Mouse (Mus musculus) kidney, adult 9 months (tissue): ENCODE results near the gene Zbtb42.
A peak's percentile ranks its signal among the peaks of the same experiment; 100 is the strongest.

Experiments
- DNase-seq: peaks from one replicate; pipeline ENCODE4 v3.0.0; 2022

Gene Zbtb42

DNA sequence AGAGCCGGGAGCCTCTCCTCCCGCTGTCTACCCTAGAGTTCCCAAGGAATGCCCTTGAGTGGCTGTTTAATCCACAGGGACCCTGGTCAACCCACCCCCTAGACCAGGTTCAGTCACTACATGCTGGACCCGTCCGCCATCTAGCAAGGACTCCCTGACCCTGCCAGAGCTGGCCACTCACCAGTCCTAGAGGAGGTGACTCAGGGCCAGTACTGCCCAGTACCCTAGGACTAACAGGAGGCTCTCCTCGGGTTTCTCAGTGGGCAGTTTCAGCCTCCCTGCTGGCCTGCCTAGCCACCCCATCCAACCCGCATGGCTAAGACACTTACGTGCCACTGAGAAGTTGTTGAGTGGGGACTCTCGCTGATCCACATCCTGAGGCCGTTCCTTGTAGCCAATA lies 16.8 kb upstream of the Zbtb42 start:
- no peak for DNase-seq

DNA sequence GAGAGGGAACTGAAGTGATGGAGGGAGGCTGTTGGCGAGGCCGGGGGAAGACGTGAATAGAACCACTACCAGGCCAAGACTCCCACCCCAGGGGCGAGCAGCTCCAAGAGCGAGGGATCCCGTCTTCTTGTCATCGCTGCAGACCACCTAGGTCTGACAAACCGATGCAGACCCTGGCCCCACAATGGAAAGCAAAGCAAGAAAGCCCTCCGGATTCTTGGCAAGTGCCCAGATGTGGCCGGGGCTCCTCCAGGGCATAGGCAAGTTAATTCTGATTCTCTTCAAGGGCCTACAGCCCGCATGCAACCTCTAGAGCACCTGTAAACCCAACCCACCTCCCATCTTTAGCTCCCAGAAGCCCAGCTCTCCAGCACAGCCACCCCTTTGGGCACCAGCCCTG lies 15.3 kb upstream of the Zbtb42 start:
- no peak for DNase-seq

DNA sequence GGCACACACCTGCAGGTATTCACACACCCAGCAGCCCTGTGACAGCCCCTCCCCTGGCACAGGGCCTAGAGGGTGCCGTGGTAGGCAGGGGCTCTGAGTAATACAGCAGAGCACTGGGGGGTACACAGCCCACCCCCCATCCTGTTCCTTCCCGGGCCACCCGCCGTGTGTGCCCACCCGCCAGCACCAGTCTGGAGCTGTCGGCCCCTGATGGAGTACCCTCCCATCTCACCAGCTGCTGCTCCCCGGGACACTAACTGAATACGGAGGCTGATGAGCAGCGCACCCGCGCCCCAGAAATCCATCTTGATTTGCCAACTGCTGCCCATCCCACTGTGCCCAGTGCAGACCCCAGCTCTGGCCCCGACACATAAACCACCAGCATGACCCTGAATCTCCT lies 14.9 kb upstream of the Zbtb42 start:
- DNase-seq = no peak

DNA sequence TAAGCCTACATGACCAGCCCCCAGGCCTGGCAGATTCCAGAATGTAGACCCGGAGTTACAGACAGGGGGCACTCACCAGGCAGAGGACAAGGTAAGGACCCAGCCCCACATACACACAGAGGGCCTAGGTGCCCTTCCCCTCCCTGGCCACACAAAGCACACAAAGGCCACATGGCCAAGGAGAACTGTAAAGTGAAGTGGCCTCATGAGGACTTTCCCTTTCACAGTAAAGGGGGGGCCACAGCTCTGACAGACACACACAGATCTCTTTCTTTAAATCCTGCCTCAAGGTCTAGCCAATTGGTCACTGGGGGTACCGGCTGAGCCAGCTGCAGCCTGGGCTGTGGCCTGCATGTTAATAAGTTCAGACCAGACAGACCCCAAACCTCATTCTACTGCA lies 14.5 kb upstream of the Zbtb42 start:
- DNase-seq = no peak

DNA sequence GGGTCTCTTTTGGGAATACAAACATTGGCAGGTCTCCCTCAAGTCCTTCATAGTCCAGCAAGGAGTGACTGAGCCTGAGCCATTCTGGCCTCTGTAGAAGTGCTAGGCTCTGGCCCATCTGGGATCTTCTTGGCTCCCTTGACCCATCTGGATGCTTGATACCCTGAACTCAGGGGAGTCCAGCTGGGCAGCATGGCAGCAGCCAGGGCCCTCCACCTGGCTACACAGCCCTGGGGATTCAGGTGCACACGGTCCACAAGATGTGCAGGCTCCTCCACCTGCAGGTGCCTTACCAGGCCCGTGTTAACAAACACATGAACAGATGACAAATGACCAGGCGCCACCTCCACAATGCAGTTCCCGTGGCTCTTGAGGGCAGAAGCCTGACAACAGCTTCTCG lies 14.0 kb upstream of the Zbtb42 start:
- DNase-seq = no peak

DNA sequence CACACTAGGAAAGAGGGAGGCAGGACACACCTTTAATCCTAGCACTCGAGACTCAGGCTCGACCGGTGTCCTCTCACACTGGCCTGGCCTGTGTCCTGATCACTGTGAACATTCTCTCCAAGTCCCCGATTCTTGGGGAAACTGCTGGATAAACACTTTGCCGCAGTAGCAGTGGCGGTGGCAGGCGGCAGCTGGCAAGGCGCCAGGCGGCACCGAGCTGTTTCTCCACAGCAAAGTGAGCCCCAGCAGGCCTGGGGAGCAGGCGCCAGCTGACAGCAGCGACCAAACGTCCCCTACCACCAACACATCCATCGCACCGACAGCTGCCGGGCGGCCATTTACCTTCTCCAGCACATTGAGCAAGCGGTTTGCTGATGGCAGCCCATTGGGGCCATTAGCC lies 13.2 kb upstream of the Zbtb42 start:
- no peak for DNase-seq

DNA sequence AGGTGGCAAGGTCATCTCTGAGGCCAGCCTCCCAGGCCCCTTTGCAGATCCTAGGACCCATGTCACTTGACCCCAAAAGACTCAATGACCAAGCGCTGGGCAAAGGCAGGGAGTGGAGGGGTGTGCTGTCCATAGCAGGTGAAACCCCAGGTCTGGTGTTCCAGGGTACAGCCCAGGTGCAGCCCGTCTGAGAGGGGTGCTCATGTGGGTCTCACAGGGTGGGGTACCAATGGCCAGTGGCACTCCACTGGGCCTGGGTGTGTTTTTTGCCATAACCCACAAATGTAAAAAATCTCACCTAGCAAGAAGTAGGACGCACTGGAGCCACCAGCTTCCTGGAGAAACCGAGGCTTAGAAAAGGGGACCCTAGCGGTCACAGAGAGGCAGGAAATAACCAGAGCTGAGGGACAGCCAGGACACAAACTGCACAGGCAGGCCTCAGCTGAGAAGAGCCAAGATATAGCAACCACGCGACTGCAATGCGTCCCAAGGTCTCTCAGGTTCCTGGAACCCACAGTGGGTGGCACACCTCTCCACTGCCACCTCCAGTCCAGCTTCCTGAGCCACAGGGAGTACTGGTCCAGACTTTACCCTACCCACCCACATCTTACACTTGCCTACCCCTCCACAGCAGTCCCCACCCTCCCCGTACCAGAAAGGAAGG lies 12.6 kb upstream of the Zbtb42 start:
- no peak for DNase-seq

DNA sequence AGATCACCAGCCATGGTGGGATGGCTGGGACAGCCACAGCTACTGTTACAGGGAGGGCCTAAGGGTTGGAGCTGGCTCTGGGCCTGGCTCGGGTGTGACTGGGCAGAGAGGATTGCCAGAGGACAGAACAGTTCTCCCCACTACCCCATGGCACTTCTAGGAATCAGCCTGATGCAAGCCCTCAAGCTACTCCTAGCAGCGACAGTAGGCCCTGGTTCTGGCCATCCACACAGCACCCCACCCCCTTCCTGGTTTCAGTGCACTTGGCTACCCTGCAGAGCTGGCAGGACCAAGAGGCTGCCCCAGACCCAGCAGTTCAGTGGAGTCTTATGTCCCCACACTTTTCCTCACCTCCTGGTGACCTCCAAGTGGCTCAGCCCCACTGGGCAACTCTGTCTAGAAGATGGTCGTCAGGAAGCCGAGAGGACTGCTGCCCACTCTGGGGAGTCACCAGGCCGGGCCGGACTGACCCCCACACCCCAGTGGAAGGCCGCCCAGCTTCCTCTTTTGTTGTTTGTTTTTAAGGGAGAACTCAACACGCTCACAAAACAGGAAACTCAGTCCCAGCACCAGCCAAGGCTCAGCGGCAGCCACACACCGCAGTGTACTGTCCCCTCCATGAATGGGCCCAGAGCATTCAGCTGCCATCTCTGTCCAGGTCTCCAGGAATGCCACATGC lies 10.9 kb upstream of the Zbtb42 start:
- DNase-seq = no peak

DNA sequence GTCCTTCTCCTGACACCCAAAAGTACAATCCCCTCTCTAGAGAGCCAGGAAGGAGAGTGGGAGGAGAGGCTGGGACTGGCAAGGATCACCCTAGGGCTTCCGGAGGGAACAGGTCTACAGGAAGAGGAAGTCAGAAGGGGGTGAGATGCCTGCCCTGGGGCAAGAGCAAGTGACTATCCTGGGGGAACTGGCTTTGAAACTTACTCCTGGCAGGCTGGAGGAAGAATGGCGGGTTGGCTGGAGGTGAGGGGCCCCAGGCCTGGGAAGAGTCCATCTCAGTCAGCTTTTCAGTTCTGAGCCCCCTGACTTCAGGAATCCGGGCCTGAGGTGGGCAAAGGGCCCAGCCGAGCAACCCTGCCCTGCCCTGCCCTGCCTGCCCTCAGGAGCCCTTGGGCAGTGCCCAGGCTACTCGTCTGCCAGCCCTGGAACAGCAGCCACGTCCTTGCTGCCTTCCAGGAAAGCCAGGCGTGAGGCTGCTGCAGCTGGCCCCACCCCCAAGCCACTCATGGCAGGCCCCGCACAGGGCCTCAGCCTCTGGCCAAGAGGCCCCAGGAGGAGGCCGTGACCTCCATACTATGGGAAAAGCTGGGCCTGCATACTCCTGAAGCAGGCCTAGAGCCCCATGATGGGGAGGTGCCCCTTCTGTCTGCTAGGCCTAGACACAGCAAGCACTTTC lies 7.8 kb upstream of the Zbtb42 start:
- no peak for DNase-seq

DNA sequence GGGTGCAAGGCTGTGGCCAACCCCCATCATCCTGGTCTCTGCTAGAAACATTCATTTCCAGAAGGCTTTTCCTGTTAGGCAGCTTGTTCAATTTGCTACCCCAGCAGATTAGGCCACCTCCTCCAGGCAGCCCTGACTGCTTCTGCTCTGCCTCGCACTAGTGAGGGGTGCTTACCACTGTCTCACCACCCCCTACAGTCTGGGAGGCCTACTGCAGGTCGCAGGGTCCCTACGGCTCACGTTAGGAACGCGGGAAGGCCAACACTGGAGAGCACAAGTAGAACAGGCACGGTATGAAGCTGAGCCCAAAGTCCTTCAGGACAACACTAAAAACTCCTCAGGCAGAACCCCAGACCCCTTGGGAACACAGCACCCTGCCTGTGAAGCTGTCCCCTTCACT lies 6.7 kb upstream of the Zbtb42 start:
- DNase-seq = no peak

DNA sequence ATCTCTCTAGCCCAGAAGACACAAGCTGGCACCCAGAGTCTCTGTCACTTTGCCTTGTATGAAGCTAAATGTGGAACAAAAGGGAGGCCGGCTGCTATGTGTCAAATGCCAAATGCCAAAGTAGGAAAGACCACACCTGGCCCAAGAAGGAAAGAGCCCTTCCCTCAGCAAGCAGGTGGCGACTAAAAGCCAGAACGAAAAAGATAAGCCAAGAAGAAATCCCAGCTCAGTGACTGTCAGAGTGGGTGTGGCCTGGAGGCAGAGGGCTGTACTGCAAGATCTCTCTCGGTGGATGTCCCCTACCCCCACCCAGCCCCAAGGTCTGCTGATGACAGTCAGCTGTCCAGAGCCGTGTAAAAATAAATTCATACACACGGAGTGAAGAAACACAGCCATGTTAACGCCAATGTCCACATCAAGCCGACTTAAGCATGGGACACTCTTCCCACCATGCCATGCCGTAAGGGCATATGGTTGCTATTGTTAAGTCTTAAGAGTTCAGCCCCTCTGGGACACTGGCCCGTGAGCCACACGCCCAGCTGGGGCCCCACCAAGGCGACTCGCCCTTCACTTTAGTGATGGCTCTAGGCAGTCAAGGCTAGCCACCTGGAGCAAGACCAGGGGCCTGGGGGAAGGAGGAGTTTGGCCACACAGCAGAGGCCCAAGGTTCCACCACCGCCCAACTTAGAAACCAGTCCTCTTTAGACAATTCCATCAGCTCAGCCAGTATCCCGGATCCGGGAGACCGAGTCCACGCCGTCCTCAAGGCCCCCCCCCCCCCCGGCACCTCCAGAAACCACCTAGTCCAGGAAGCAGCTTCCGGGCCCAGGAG lies 5.7 kb upstream of the Zbtb42 start:
- DNase-seq = no peak

DNA sequence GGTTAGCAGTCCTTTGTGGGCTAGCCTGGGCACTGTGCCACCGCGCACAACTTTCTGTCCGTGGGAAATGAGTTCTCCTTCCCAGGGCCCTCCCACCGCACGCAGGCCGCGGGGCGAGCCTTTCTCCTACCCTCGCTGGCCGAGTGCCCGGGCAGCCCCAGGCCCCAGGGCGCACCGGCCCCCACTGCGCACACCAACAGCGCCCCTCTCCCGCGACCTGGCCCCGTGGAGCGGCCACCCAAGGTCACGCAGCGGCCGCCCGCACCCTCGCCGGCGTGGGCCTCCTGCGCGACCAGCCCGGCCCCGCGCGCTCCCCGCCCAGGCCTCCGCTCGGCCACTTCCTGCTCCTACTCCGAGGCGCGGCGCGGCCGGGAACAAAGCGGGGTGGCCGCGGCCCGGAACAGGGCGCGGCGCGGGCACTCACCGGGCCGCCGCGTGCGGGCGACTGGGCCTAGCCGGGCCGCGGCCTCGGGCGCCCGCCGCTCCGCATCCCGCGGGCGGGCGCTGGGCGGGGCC lies 5.0 kb upstream of the Zbtb42 start:
- peak; percentile 37 for DNase-seq

DNA sequence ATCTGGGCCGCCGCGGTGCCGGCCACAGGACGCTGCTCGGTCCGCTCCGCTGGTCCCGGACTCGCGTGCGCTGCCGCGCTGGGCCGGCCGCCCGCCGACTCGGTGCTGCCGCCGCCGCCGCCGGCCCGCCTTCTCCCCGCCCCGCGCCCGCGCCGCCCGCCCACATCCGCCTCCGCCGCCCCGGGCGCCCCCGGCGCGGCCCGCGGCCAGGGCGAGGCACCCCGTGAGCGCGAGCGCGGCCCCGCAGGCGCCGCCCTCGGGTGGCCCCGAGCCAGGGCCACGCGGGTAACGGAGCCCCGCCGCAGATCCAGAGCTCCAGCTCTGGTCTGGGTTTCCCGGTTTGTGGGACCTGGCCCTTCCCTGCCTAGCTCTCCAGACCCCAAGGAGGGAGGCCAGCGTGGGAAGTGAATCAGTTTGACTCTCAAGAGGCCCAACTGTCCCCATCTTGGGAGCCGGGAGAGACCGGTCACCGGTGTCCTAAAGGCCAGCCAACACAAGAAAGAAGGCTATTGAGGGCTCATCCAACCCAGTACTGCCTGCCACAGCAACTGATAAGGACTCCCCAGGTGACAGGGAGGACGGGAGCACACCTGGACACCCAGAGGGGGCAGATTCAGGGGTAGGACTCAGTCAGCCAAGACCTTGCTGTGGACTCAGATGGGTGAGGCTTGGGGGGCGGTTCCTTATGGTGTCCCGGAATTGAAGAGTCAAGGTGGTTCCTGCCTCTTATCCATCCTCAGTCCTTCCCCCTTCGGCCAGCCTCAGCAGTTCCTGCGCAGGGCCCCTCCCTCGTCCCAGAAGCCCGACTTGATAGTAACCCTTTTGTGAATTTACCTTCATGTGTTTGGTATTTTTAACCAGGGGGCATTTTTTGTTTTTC lies 4.3 kb upstream of the Zbtb42 start, which contains the start of gene Akt1:
TSS of gene Akt1 (minus strand) at position 753 of the 880 bp plus-strand sequence.
- DNase-seq = peak; percentile 56

DNA sequence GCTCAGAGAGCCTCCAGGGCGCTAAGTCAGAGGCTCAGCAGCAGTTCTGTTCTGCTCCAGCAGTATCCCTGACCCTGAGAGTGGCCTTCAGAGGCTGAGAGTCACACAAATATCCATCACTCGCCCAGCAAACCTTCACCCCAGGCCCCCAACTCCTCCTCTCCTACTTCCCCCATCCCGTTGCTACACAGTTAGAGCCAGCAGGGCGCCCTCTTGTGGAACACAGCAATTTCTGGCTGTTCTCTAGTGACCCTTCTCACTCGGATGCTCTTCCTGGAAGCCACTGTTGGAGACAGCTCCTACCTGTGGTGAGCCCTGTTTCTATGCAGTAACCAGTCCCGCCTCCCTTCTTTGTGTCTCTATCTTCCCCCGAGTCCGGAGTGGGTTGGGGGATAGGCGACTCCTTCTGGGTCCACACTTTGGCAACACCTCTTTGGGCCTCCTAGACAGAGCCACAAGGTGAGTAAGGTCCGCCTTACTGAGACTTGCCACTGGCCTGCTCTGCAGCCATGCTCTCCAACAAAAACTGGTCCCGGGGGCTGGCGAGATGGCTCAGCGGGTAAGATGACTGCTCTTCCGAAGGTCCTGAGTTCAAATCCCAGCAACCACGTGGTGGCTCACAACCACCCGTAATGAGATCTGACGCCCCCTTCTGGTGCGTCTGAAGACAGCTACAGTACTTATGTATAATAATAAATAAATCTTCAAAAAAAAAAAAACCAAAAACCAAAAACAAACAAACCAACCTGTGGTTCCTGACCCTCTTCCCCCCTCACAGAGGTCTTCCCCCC lies 3.2 kb upstream of the Zbtb42 start:
- DNase-seq = peak; percentile 87

DNA sequence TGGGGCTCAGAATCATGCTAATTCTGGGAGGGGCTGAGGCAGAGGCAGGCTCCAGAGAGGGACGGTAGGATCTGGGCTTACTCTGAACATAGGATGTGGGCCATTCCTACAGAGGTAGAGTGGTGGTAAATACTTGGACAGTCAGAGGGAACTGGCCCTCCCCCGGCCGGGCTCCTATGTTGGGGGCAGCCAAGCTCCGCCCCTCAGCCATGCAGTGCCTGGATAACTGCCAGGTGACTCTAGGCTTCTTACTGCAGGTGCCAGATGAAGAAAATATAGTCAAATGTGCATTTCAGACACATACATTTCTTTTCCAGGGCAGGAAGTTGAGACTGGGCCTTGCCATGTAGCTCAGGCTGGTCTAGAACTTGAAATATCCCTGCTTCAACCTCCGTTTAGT lies 1.6 kb upstream of the Zbtb42 start:
- no peak for DNase-seq

DNA sequence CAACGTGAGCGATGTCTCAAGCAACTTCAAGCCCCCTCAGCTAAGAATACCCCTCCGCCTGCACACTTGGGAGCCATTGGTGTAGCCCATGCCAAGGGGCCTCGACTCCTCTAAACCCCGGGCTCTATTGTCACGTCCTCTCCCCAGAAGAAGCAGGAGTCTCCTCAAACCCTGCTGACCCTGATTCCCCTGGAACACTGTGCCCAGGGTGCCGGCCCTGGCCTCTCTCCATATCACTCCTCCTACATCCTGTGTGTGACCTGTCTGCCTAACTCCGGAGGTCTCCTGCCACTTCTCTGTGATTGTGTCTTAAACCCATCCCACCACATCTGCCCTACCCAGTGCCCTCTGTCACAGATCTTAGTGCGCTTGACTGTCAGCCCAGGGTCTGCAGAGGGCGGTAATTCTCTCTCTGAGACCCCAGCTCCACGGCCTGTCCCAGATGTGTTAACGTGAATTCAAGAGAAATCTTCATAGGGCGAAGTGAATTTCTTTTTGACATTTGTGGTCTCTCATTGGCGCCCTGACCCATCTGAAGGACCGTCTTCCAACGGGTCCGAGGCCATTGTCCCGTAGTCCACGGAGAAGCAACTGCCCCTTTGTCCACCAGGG lies 579 bp upstream of the Zbtb42 start:
- no peak for DNase-seq

DNA sequence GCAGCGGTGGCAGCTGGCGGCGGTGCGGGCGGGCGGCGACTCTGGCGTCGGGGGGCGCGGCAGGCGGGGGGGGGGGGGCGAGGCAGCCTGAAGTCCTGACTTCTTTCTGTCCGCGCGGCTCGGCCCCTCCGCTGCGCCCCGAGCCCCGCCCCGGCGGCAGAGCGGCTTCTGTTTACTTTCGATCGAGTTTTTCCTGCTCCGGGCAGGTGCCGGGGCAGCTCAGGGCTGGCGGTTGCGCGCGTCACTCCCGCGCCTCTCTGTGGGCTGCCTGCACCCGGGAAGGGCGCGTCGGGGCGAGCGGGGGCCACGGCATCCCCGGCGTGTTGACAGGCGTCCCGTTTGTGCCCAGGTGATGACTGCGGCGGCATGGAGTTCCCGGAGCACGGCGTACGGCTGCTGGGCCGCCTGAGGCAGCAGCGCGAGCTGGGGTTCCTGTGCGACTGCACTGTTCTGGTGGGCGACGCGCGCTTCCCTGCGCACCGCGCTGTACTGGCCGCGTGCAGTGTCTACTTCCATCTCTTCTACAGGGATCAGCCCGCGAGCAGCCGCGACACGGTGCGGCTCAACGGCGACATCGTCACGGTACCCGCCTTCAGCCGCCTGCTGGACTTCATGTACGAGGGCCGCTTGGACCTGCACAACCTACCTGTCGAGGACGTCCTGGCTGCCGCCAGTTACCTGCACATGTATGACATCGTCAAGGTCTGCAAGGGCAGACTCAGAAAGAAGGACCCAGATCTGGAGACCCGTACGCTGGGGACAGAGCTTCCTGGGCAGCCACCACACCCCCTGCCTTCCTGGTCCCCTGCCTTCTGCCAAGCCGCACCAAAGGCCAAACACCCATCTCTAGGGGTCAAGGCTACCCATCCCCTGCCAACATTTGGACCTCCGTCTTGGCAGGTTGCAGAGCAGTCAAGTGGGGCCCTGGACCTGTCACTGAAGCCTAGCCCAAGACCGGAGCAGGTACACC lies 684 bp downstream of the Zbtb42 start:
- DNase-seq = no peak

DNA sequence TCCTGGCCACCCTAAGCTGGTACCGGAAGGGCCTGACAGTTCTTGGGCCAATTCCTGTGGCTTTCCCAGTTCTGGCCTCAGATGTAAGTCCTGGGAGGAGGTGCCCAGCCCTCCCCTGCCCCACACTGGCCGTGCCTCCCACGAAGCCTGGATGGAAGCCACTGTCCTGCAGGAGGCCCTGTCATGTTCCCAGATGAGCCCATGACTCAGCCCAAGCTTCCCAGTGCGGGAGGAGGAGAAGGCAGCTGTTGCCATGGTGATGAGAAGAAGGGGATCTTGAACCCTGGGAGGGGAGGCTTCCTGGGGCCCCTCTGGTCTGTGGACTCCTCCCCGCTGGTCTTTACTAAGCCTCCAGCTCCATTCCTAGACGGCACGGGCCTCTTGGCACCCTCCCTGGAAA lies 4.7 kb downstream of the Zbtb42 start:
- no peak for DNase-seq

DNA sequence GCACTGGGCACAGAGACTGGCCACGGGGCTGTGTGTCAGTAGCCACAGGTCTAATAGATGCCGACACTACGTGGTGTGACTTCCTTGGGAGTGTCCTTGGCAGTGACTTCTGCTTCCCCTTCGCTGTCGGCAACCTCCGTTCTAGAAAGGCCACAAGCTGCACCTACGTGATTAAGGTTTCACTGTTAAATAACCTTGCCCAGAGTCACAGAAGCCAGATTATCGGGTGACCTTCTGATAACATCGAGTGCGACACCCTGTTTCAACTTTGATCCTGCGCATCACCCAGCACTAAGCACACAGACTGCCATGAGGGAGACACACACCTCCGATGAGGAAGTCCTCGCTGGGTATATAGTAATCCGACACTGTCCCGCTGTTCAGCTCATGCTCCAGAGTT lies 9.8 kb downstream of the Zbtb42 start:
- DNase-seq = no peak
